Mouse (Mus musculus) intestine, embryonic 15.5 days (tissue): ENCODE data around the gene Robo2. TPM values are rescaled to one million over a fixed set of nuclear protein-coding genes. Genes with fewer than 3 reads are reported as not detected.
"Not testable (repeated sequence)": the region's sequence is repeated elsewhere in the genome, so short reads cannot be mapped to it uniquely, and the experiment has no call there.

Experiments used
- ATAC-seq: fragments of 200-750 bp; cut with Nextera tagmentation; 2 replicates; pipeline ENCODE4 v1.8.0; 2017; ENCODE audit warnings: moderate TSS enrichment, moderate library complexity
- H3K27ac ChIP-seq: fragments of 300-500 bp; sonication (generic); 2 replicates; pipeline ENCODE4 v1.5.1; 2015; ENCODE audit warnings: mild to moderate bottlenecking, inconsistent platforms
- H3K27me3 ChIP-seq: fragments of 300-500 bp; sonication (generic); replicated peaks from 2 replicates; pipeline ENCODE4 v1.6.1; 2015; ENCODE audit warnings: inconsistent platforms
- H3K36me3 ChIP-seq: fragments of 300-500 bp; sonication (generic); 2 replicates; pipeline ENCODE4 v1.6.1; 2015; ENCODE audit warnings: inconsistent platforms
- H3K4me1 ChIP-seq: fragments of 300-500 bp; sonication (generic); replicated peaks from 2 replicates; pipeline ENCODE4 v1.6.1; 2015; ENCODE audit warnings: inconsistent platforms
- H3K4me2 ChIP-seq: fragments of 300-500 bp; sonication (generic); replicated peaks from 2 replicates; pipeline ENCODE4 v1.6.1; 2015; ENCODE audit warnings: mild to moderate bottlenecking, inconsistent platforms
- H3K4me3 ChIP-seq: fragments of 300-500 bp; sonication (generic); replicated peaks from 2 replicates; pipeline ENCODE4 v1.5.1; 2015; ENCODE audit warnings: inconsistent platforms
- H3K9ac ChIP-seq: fragments of 300-500 bp; sonication (generic); 2 replicates; pipeline ENCODE4 v1.6.1; 2015; ENCODE audit warnings: inconsistent platforms
- H3K9me3 ChIP-seq: fragments of 300-500 bp; sonication (generic); 2 replicates; pipeline ENCODE4 v1.6.1; 2016; ENCODE audit warnings: inconsistent platforms
- WGBS: fragments of 180-500 bp; shearing (Covaris S2); methylation state at CpG from one replicate; pipeline ENCODE4 v1.1.7; 2015; 5-methylcytosine and 5-hydroxymethylcytosine counted together
- polyA plus RNA-seq: library from polyadenylated mRNA; unstranded; fragments of >200 nt; fragmentation: Nextera tagmentation; extraction: Ambion mirVana; gene quantifications from 2 replicates; pipeline ENCODE4 v1.2.1, GENCODE M21; 2015

Robo2 gene
- polyA plus RNA-seq, 1 experiment from 2014 or later = 21.1 TPM

DNA sequence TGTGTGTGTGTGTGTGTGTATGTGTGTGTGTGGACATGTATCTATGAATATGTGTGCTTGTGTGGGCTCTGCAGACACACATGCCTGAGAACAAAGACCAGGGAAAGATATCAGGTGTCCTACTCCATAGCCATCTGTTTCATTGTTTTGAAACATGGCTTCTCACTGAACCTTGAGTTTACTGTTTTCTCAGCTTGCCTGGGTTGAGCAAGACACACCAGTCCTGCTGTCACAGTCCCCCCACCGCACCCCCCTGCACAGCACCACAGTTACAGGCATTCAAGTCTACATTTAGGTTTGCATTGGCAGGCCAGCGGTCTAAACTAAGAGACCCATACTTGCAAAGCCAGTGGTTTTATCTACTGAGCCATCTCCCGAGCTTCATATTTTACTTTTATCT lies 239.0 kb downstream of the Robo2 start:
- Histone ChIP-seq H3K27me3 (no peaks in the 10 kb centered on the region), H3K9me3 (no peaks in the 10 kb centered on the region), H3K4me3 (no peak overlapping the region), H3K9ac (no peak overlapping the region), H3K4me1 (no peaks in the 10 kb centered on the region), H3K27ac (no peak overlapping the region), H3K4me2 (no peak overlapping the region), H3K36me3 (no peaks in the 10 kb centered on the region)
- ATAC-seq = no peak
- 84% methylated on average over 3 of the region's 3 CpGs for WGBS

DNA sequence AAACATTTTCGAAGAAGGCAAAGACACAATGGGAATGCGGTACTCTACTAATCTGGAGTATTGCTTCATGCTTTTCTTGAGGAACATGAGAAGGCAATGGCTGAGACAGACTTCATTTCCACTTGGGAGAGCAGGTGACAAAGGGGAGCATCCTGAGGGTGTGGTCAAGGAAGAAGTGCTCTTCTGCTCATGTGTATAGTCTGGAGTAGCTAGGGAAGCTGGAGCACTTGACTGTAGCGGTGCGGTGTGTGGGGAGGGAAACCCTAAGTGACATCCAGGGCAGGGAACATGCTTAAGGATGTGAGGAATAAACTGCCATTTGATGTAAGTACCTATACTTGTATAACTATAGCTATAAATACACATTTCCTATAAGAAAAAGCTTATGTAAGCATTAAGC lies 242.0 kb downstream of the Robo2 start:
- WGBS = 95% methylated on average over 4 of the region's 4 CpGs
- Histone ChIP-seq H3K27ac (no peak overlapping the region), H3K9ac (no peak overlapping the region), H3K36me3 (no peaks in the 10 kb centered on the region), H3K4me3 (no peak overlapping the region), H3K4me2 (no peak overlapping the region), H3K4me1 (no peaks in the 10 kb centered on the region), H3K9me3 (no peaks in the 10 kb centered on the region), H3K27me3 (no peaks in the 10 kb centered on the region)
- no peak for ATAC-seq

DNA sequence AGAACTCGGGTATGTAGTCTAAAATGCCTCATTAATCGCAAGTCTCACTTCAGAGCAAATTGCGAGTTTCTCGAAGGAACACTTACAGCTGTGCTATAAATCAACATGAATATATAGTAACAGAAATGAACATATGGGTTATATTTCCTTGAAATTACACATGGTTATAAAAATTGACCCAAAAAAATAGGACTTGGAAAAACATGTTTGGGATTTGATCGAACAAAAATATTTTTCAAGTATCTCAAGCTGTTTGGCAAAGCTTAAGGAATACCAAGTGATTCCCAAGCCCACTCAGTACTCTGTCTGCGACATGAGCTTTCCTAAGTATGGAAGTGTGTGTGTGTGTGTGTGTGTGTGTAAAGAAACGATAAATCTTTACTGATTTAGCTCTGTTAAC lies 242.5 kb downstream of the Robo2 start:
- H3K27ac ChIP-seq = no peak overlapping the region
- H3K4me2 ChIP-seq = no peak overlapping the region
- no peak for ATAC-seq
- no peaks in the 10 kb centered on the region for H3K27me3 ChIP-seq
- no peak overlapping the region for H3K4me3 ChIP-seq
- no peaks in the 10 kb centered on the region for H3K36me3 ChIP-seq
- no peaks in the 10 kb centered on the region for H3K9me3 ChIP-seq
- H3K4me1 ChIP-seq = no peaks in the 10 kb centered on the region
- H3K9ac ChIP-seq = no peak overlapping the region
- WGBS = 56% methylated on average over 7 of the region's 7 CpGs

DNA sequence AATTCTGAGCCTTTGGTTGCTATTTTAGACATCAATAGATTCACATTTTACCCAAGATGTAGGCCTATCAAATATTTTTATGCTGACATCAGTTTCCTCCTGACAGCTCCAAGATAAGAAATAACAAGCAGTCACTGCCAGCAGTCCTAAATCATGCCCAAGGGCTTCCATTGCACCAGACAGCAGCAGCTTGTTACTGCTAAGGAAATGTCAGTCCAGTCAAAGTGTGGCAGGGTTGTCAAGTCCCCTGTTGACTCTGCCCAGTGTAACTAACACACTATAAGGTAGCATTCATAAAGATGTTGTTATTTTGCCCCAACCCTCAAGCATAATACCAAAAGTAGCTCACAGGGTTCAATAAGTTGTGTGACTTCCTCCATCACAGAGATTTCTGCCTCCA lies 243.8 kb downstream of the Robo2 start:
- H3K9me3 ChIP-seq = no peaks in the 10 kb centered on the region
- H3K27me3 ChIP-seq = no peaks in the 10 kb centered on the region
- no peaks in the 10 kb centered on the region for H3K4me1 ChIP-seq
- ATAC-seq = no peak
- H3K4me3 ChIP-seq = no peak overlapping the region
- no peak overlapping the region for H3K9ac ChIP-seq
- no peaks in the 10 kb centered on the region for H3K36me3 ChIP-seq
- no peak overlapping the region for H3K4me2 ChIP-seq
- no peak overlapping the region for H3K27ac ChIP-seq

DNA sequence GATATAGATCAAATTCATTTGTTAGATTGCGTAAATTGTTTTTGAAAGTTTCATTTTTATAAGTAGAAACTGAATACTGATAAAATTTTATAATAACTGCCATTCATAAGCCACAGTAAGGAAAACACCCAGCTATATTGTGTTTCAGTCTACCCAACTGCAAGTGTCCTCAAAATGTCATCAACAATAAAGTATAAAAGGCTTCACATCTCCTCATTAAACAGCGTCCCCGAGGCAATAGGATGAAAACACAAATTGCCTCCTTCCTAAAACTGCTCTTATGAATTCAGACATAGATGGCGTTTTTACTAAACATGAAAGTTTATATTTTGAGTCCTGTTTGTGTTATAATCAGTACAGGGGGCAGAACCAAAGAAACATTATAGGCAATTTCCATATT lies 249.6 kb downstream of the Robo2 start:
- Histone ChIP-seq H3K27me3 (no peaks in the 10 kb centered on the region), H3K4me3 (no peak overlapping the region), H3K4me2 (no peak overlapping the region), H3K9ac (no peak overlapping the region), H3K4me1 (no peaks in the 10 kb centered on the region), H3K36me3 (no peaks in the 10 kb centered on the region), H3K27ac (no peak overlapping the region), H3K9me3 (no peaks in the 10 kb centered on the region)
- WGBS = 83% methylated on average over 4 of the region's 4 CpGs
- no peak for ATAC-seq

DNA sequence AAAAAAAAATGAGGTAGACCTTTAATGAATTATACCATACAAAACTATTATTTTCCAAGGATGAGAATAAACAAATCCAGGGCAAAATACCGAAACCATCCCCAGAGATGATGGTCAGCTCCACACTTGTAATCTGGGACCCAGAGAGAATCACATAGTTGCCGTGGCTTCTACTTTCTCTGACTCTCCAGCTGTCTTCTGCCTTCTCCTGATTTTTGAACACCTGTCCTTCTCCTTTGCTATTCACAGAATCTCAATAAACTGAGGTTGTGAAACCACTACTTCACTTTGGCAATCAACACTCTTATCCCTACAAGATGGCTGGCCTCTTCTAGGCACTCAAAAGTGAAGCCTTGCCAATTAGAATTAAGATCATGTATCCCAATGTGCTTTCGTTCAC lies 252.4 kb downstream of the Robo2 start:
- Histone ChIP-seq H3K36me3 (no peaks in the 10 kb centered on the region), H3K4me2 (no peak overlapping the region), H3K9ac (no peak overlapping the region), H3K4me1 (no peaks in the 10 kb centered on the region), H3K27ac (no peak overlapping the region), H3K27me3 (no peaks in the 10 kb centered on the region), H3K9me3 (no peaks in the 10 kb centered on the region), H3K4me3 (no peak overlapping the region)
- no peak for ATAC-seq
- WGBS = 90% methylated on average over 3 of the region's 3 CpGs

DNA sequence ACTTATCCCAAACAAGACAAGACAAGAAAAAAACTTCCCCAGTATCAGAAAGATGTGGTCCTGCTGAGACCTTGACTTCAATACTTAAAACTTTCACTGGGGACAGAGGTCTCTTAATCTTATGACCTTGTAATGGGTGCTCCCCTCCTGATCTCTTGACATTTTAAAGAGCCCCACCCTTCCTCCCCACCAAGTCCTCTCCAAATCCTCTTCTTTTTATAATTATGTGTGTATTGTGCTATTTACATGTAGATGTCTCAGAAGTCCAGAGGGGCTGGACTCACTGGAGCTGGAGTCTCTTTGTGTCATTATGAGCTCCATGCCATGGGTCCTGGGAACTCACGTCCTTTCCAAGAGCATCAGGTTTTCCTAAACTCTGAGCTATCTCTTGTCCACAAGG lies 275.4 kb downstream of the Robo2 start:
- Histone ChIP-seq H3K27me3 (no peaks in the 10 kb centered on the region), H3K9me3 (no peaks in the 10 kb centered on the region), H3K4me1 (no peaks in the 10 kb centered on the region), H3K9ac (no peak overlapping the region), H3K4me2 (no peak overlapping the region), H3K27ac (no peak overlapping the region), H3K36me3 (no peaks in the 10 kb centered on the region), H3K4me3 (no peak overlapping the region)
- ATAC-seq = no peak
- WGBS = 91% methylated on average over 1 of the region's 1 CpGs

DNA sequence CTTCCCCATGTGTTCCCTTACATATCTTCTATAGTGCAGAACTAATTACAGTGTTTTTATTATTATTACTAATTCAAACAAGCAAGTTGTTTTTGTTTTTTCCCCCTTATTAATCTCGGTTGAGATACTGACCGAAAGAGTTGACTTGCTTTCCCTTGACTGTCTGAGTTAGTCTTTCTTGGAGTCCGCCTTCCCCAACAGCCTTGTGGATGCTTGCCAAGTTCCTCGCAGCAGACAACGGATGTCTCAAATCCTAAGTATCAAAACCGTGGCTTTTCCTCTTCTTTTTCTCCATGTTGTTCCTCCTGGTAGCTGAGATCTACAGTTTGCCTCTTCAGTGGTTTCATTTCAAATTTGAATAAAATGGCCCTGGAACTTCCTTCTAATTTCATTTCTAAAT lies 278.8 kb downstream of the Robo2 start:
- H3K9ac ChIP-seq = no peak overlapping the region
- H3K36me3 ChIP-seq = no peaks in the 10 kb centered on the region
- H3K27me3 ChIP-seq = no peaks in the 10 kb centered on the region
- H3K4me1 ChIP-seq = no peaks in the 10 kb centered on the region
- ATAC-seq = no peak
- 52% methylated on average over 6 of the region's 6 CpGs for WGBS
- H3K4me2 ChIP-seq = no peak overlapping the region
- H3K27ac ChIP-seq = no peak overlapping the region
- H3K9me3 ChIP-seq = no peaks in the 10 kb centered on the region
- no peak overlapping the region for H3K4me3 ChIP-seq

DNA sequence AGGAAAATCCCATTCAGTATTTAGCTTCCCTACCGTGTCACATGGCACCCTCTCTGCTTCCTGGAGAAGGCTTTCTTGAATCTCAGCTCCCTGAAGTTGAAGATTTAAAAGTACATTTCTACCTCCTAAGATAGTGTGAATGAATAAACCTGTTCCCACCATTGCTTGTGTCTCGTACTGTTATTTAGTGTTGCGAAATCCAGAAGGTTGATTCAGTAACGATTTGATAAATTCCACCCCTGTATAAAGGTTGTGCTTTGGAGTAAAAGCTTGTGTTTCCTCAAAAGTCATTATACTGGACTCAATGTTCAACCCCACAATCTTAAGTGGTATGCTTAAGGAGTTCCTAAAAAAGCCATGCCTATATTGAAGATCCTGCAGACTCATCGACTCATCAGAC lies 280.3 kb downstream of the Robo2 start:
- Histone ChIP-seq H3K36me3 (no peaks in the 10 kb centered on the region), H3K27ac (no peak overlapping the region), H3K9ac (no peak overlapping the region), H3K4me2 (no peak overlapping the region), H3K27me3 (no peaks in the 10 kb centered on the region), H3K4me3 (no peak overlapping the region), H3K4me1 (no peaks in the 10 kb centered on the region), H3K9me3 (no peaks in the 10 kb centered on the region)
- no peak for ATAC-seq
- WGBS = 93% methylated on average over 5 of the region's 5 CpGs

DNA sequence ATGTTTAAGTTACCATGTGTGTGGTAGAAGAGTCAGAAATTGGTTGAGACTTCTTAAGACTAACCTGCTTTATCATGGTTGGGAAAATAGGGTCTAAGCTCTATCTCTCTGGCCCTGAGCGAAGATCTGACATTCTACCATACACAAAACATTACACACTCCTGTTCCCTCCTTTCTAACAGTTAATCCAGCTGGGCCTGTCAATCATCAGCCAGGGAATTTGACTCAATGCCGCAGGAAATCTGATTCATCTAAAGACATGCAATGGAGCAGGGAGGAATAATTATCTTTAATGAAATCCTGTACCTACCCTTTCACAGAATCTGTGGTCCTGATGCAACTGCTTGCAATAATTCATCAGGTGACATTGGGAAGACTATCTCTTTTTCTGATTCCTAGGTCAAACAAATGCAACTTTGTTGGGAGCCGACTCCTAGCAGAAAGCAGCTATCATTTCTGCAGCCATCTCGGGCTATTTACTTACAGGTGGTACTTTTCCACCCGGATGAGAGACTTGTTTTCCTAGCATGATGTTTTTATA lies 283.1 kb downstream of the Robo2 start:
- Histone ChIP-seq H3K27me3 (no peaks in the 10 kb centered on the region), H3K27ac (no peak overlapping the region), H3K9ac (no peak overlapping the region), H3K36me3 (no peaks in the 10 kb centered on the region), H3K4me3 (no peak overlapping the region), H3K4me2 (no peak overlapping the region), H3K4me1 (no peaks in the 10 kb centered on the region), H3K9me3 (no peaks in the 10 kb centered on the region)
- WGBS = 87% methylated on average over 5 of the region's 5 CpGs
- no peak for ATAC-seq

DNA sequence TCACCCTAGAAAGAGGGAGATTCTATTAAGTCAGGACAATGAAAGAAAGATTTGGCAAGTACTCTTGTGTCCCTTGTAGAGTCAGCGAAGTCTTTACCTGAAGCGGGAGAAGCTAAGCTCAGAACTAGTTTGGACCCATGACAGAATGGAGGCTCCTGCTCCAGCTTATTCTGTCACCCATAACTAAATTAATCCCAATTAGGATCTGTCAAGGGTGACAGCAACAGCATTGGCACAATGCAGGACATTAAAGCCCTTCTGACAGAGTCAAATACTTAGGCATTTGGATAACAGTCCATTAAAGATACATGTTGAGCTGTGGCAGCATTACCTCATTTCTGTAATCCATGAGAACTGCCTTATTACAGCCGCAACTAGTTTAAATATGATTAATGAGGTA lies 298.5 kb downstream of the Robo2 start:
- Histone ChIP-seq H3K36me3 (no peaks in the 10 kb centered on the region), H3K9me3 (no peaks in the 10 kb centered on the region), H3K4me3 (no peak overlapping the region), H3K4me1 (no peaks in the 10 kb centered on the region), H3K9ac (no peak overlapping the region), H3K27me3 (no peaks in the 10 kb centered on the region), H3K4me2 (no peak overlapping the region), H3K27ac (no peak overlapping the region)
- WGBS = 92% methylated on average over 3 of the region's 3 CpGs
- no peak for ATAC-seq

DNA sequence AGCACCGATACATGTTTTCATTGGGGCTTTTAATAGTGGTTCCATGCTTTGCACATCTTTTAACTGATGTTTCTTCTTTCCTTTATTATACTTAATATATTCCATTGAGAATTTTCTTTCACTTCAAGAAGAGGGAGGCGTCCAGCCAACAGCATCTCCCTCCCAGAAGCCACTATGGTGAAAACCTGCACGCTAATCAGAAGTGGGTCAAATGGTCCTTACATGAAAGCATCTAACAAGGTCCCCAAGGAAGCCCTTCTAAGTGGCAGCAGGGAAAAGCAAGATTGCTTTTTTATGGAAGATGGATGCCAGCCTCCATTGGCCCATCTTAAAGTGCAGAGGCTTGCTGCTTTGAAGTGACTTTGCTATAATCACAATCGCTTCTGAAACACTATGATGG lies 300.5 kb downstream of the Robo2 start:
- H3K27ac ChIP-seq = no peak overlapping the region
- H3K9ac ChIP-seq = no peak overlapping the region
- WGBS = 90% methylated on average over 4 of the region's 4 CpGs
- no peak overlapping the region for H3K4me2 ChIP-seq
- H3K27me3 ChIP-seq = no peaks in the 10 kb centered on the region
- ATAC-seq = no peak
- H3K4me1 ChIP-seq = no peaks in the 10 kb centered on the region
- H3K36me3 ChIP-seq = no peaks in the 10 kb centered on the region
- H3K9me3 ChIP-seq = no peaks in the 10 kb centered on the region
- no peak overlapping the region for H3K4me3 ChIP-seq

DNA sequence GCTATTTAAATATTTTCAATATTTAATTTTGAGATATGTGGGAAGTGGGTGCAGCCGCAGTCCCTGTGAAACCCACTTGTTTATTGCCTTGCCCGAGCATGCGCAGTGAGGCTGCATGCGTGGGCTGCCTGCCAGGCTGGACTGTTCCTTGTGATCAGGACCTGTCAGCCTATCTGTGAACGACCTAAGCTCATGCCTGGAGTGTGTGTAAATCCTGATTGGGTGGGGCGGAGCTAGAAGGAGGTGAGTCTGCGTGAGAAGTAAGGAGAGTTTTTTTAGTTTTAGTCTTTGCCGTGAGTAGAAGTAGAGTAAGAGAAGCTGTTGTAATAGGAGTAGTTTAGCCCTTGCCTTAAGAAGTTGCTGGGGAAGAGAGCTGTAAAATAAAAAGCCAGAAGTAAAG lies 307.2 kb downstream of the Robo2 start:
- not testable (repeated sequence) for H3K27ac ChIP-seq, H3K4me3 ChIP-seq, H3K4me2 ChIP-seq, H3K9me3 ChIP-seq, ATAC-seq, H3K36me3 ChIP-seq, H3K27me3 ChIP-seq, H3K4me1 ChIP-seq, H3K9ac ChIP-seq
- 79% methylated on average over 8 of the region's 8 CpGs for WGBS
